Mouse (Mus musculus): ENCODE data around the gene Gm9611. TPM values are rescaled to one million over a fixed set of nuclear protein-coding genes. Genes with fewer than 3 reads are reported as not detected.
"Not testable (repeated sequence)": the region's sequence is repeated elsewhere in the genome, so short reads cannot be mapped to it uniquely, and the experiment has no call there.

The Gm9611 gene
- total RNA-seq (2021), result not detected
- long read RNA-seq, experiment 1, result 0 reads
- long read RNA-seq, experiment 2, result 0 reads

DNA sequence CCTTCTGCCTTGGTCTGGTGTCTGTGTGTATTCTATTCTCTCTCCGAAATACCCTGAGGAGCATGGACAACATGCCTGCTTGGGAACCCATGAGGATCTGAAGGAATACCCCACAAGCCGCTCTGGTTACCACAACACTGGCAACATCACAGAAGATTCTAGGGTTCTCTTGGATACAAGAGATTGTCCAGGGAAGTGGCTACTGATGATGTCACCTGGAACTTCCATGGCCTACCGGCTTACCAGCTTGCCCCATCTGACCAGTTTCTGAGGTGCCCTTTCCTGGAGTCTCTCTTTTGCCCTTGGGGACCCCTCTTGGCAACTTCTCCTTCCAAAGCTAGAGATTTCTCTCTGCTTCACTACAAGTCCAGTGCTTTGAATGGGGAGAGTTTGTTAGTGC lies at the start of gene Gm9611:
Gene Gm9611, minus strand, starts transcription at position 101 of the 400 bp plus-strand sequence.
- intact Hi-C loops (cut with DNase I); DNase-seq (ENCODE audit: low spot score in 2 of 2): not testable (repeated sequence)

DNA sequence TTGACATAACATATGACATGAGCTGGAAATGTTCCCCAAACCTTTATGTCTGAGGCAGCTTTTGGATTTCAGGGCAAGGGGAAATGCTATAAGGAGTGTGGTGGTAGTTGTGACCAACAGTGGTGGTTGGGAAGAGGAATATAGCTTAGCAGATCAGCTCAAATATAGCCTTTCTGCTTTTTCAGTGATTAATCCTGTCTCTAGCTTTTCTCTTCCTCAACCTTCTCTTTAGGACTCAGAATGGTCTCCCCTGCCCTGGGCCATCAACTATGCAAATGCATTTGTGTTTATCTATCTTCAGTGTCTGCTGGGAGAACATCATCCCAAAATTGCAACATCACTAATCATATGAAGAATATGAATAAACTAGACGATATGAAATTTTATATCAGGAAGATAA lies 12.8 kb upstream of the Gm9611 start, which contains the start of gene Gm7995:
Gene Gm7995, plus strand, starts transcription at position 301 of the 400 bp plus-strand sequence.
- DNase-seq (ENCODE audit: low spot score in 2 of 2); intact Hi-C loops (cut with DNase I): not testable (repeated sequence)

- intact Hi-C loops (cut with DNase I); DNase-seq (ENCODE audit: low spot score in 2 of 2): not testable (repeated sequence)
These were observed 37.2 kb downstream of the Gm9611 start, which contains the start of gene Gm17026 for GRCm38 (mm10) chr14:42259948-42260347. TSS of gene Gm17026 (minus strand) at chr14:42260048.

Small RNA genes within 50 kb of the gene (microRNA-seq; reads per million reads assigned to microRNA genes)
- 0 reads per million in 2 experiments for gene Gm25208
- gene Gm25892, result 0 reads per million in 2 experiments

Other genes starting within 250 kb of the Gm9611 start
- not detected for gene Gm7951, start 180.0 kb downstream of the Gm9611 start, total RNA-seq (2021)
- gene Gm17027, start 134.7 kb downstream of the Gm9611 start, total RNA-seq (2021), result not detected
- gene Gm3573, start 106.6 kb downstream of the Gm9611 start, total RNA-seq (2021), result 1 to 10 TPM in 1 of 2 experiments, under 1 TPM in 1; 0.82 to 2.2 TPM
- not detected for gene Gm17026, start 37.3 kb downstream of the Gm9611 start, total RNA-seq (2021)
- gene Gm7995, start 12.9 kb upstream of the Gm9611 start, total RNA-seq (2021), result not detected
- gene Gm8005, start 142.3 kb upstream of the Gm9611 start, total RNA-seq (2021), result not detected
- not detected for gene Gm8011, start 166.5 kb upstream of the Gm9611 start, total RNA-seq (2021)
- not detected for gene Gm8020, start 205.0 kb upstream of the Gm9611 start, total RNA-seq (2021)
- gene Gm8024, start 226.9 kb upstream of the Gm9611 start, total RNA-seq (2021), result not detected

Data from left cerebral cortex, postnatal 14 days (tissue).